8 mouse cellular contexts compared by ENCODE assay signal in genomic region chr8:26698580-26698979, GRCm38 (mm10).
DNase-seq lines count a peak whose midpoint lies in the region.

No protein-coding gene starts in this region.

- DNase-seq in adrenal gland, adult 8-10 months = peak; percentile 17
- no peak for DNase-seq in adrenal gland, postnatal 36 days
- peak; percentile 30 to 31 for DNase-seq in spleen, adult 18-20 months
- no peak for DNase-seq in spleen, adult 12 weeks (ENCODE audit: low spot score)
- peak; percentile 76 for DNase-seq in lung, postnatal 36 days
- DNase-seq in thymus, postnatal 36 days = peak; percentile 26 to 47
- no peak for DNase-seq in cerebellum, postnatal 25 days
- DNase-seq in urinary bladder, postnatal 4 days (ENCODE audit: low spot score in 2 of 2) = no peak

Comparison
In these comparisons a context has a peak if more than half of its experiments do, and no peak if none do; other contexts are left out.
1. DNase-seq: peak in adrenal gland, adult 8-10 months (single experiment), spleen, adult 18-20 months (2 of 2), lung, postnatal 36 days (single experiment) and thymus, postnatal 36 days (2 of 2); none in adrenal gland, postnatal 36 days (0 of 2), spleen, adult 12 weeks (single experiment), cerebellum, postnatal 25 days (0 of 2) and urinary bladder, postnatal 4 days (0 of 2).